Mouse (Mus musculus) ES-Bruce4 (cell line): ENCODE data around the gene Rnf121.

ENCODE experiments used
- CTCF ChIP-seq: IDR thresholded peaks from one replicate; pipeline ENCODE4 v1.8.1; 2011; ENCODE audit warnings: low read depth, low read length
- EP300 ChIP-seq: IDR thresholded peaks from 2 replicates; pipeline ENCODE4 v1.6.1; 2011; ENCODE audit warnings: low read depth, low read length; ENCODE audit not compliant: insufficient read depth
- POLR2A ChIP-seq: IDR thresholded peaks from one replicate; pipeline ENCODE4 v1.8.1; 2011; ENCODE audit warnings: low read length; ENCODE audit not compliant: insufficient read depth

DNA sequence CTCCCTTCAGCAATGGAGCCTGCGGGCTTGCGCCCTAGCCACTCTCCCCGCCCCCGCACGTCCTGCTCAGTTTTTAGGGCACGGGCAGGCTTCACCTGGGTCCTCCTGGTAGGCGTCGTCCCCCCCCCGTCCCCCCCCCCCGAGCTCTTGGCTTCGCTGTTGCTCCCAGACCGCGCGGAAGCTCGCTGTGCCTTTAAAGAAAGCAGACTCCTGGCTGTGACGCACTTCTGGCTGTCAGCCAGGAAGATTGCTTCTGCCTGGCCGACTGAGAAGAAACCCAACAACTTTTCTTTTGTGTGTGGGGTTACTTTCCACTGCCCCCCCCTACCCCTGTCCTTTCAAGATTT is 94.9 kb downstream of the Rnf121 start:
- TF ChIP-seq CTCF = no peak
- TF ChIP-seq EP300 = no peak
- TF ChIP-seq POLR2A = no peak
